Mouse (Mus musculus) v-Abl transformed pro-B cells (cell line): Measurements from ENCODE around the gene Gcnt4.
"Not testable (repeated sequence)": the region's sequence is repeated elsewhere in the genome, so short reads cannot be mapped to it uniquely, and the experiment has no call there.

Source experiments
- in situ Hi-C, 2 experiments: fragments of 400-800 bp; cut with MboI; formaldehyde crosslinking; loops; one replicate each; pipeline ENCODE4 v1.15.1; 2025; ENCODE audit not compliant: unreplicated experiment in 2 of 2

The Gcnt4 gene

DNA sequence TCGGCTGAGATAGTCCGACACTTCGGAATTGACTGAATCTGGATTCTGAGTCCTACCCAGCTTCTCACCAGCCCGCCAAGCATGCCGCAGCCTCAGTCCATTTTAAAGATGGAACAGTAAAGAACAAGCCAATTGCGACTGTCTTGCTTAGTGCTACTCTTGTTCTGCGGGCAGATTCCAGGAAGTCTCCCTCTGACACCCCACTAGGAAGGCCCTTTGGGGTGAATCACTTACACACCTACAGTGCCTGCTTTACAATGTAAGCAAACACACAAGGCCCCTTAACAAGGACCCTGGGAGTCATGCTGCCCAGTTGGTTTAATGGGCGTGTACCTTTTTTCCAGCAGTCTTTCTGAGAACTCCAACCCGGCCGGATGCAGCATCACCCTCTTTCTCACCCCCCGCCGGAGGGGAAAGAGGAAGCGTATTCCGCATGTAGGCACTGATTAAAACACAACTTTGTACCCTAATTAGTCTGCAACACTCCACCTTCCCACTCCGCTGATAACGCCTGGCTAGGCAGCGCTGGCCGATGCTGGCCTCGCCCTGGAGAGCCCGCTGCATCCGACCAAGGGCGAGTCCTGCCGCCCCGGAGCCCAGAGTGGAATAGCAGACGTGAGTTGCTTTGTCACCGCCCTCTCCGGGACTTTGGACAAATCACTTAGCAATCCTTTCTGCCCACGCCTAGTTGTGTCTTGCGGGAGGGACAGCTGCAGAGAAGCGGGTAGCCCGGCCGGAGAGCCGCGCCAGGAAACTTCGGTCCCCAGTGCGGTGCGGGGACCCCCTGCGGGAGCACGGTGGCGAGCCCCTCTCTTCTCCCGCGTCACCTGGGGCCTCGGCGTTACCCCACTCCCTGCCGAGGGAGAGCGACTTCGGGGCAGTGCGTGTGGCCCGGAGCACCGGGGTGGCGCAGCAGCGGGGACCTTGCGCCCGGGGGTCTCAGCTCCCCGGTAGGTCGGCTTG, at the start of gene Gcnt4:
TSS of gene Gcnt4 (plus strand) at position 691 of the 963 bp plus-strand sequence.
- in situ Hi-C loops, result no loop called here

DNA sequence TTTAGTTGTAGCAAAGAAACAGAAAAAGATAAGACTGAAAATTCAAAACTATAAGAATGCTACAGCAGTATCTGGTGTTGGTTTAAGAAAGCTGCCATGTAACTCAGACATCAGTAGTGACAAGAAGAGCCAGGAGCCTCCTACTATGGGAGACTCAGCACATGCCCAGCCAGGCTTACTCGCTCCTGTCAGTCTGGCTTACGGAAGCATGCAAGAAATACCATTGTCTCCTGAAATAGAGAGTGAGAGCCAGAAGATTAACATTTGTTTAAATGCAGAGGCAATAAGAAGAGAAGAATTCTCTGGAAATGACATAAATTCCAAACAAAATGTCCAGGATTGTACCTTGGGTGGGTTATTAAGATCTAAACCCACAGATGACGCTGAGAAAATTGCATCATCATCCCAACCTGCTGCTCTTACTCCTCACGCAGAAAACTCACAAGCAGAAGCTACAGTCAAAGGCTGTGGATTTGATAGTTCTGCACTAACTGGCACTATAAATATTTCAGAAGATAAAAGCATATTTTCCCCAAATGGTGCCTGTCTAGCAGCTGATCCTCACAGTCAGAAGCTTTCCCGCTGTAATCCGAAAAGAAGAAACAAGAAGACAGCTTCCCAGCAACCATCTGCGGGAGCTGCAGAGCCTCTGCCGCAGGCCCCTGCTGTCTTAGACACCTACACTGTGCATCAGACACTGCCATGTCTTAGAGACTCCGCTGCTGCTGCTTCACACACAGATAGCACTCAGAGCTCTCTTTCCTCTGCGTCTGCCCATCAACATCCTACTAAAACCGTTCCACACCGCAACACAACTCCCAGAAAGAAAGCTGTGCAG, 46.0 kb upstream of the Gcnt4 start:
- in situ Hi-C loops, result no loop called here

DNA sequence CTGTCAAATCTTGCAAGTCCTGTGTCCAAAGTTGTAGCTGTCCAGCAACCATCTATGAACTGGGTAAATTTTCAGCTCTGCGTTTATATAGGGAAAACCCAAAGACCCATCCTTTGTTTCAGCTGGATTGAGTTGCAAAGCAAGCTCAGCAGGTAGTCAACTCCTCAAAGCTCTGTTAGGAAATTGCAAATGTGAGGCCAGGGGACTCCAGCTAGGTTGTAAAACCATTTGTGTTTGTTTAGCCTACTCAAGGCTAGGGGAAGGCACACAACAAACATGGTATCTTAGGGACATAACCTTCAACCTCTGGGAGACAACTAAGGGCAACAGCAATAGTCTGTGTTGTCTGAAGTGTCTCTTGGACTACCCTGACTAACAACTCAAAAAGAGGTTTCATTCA, 40.0 kb upstream of the Gcnt4 start:
- in situ Hi-C loops, result no loop called here

- in situ Hi-C loops, result no loop called here
Measured at GRCm38 (mm10) chr13:96889985-96890384, 34.5 kb upstream of the Gcnt4 start.

GRCm38 (mm10) chr13:96895144-96895543, 29.3 kb upstream of the Gcnt4 start:
- in situ Hi-C loops, result no loop called here

GRCm38 (mm10) chr13:96906717-96907116, 17.8 kb upstream of the Gcnt4 start:
- in situ Hi-C loops, result no loop called here

- in situ Hi-C loops, result no loop called here
Measured at GRCm38 (mm10) chr13:96911202-96911601, 13.3 kb upstream of the Gcnt4 start.

GRCm38 (mm10) chr13:96923134-96923533, 1.4 kb upstream of the Gcnt4 start:
- in situ Hi-C loops, result not testable (repeated sequence)

- in situ Hi-C loops, result no loop called here
Measured at GRCm38 (mm10) chr13:96924985-96925745, 676 bp downstream of the Gcnt4 start.

DNA sequence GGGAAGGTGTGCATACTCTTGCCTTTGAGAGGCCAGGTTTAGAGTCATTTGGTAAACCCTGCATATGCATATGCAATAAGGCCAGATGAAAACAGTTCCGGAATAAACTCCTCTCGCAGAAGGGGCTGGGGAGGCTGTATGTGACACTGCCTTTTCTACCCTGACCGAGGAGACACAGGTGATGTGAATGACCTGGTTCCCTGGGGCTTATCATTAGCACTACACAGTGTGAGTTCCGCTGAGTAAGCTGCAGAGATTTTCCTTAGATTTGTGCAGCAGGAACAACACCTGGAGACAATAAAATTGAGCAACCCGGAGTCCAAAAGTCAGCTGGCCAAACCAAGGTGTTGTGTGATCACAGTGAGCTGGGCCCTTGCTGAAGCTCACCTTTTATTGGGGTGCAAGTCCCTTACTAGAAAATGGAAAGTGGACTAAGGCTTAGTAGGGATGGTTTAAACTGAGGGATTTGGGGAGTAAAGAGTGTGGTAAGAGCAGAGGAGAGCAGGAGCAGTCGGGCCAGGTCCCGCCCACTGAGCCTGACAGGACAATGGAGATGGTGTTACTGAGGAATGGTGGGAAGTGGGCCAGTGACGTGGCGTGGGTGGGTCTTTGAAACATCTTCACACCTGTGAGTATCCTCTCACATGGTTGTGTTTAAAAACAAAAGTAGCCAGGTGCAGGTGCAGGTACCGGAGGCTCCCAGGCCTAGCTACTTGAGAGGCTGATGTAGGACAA, 1.7 kb downstream of the Gcnt4 start:
- in situ Hi-C loops, result no loop called here

- in situ Hi-C loops, result no loop called here
Measured at GRCm38 (mm10) chr13:96927781-96928180, 3.3 kb downstream of the Gcnt4 start.

DNA sequence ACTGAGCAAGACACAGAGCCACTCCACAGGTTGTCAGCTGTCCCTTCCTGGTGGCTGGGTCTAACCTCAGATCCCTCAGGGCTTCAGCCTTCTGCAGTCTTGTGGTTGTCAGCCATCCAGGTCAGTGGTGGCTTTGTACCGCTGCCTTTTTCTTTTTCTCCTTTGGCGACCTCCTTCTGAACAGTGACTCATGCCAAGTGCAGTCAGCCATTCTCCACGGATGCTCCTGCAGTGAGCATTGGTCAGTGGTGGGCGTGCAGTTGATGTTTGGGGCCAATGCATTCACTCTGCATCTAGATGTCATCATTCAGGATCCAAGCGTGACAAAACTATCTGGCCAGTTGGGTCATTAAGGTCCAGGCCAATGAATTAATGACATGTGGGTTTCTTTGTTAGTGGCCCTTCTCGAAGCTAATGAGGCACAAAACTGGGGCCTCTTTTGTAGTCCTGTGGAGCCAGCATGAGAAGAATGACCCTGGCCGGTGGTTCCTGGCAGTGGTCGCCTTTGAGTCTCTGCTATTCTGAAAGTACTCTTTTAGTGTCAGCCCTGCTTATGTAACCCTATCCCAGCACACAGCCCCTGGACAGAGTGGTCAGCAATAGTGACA, 4.0 kb downstream of the Gcnt4 start:
- in situ Hi-C loops, result no loop called here

- in situ Hi-C loops, result no loop called here
Measured at GRCm38 (mm10) chr13:96932745-96933144, 8.3 kb downstream of the Gcnt4 start.

DNA sequence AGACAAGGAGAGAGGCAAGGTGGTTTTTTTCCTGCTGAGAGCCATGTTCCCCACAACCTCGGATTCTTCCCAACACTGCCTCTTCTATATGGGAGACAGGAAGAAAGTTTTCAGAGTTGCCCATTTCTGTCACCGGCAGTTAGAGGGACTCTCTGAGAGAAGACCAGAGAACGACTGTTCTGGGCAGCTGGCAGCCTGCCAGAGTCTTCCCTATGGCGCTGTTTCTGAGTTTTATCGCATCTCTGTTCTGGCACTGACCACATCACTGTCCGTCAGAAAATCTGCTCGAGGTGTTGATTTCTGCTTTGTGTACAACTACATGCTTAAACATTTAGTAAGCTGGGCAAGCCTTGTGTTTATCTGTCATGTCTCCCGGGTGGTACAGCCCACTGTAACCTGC, 8.9 kb downstream of the Gcnt4 start:
- in situ Hi-C loops, result no loop called here

- in situ Hi-C loops, result no loop called here
Measured at GRCm38 (mm10) chr13:96936173-96936777, 11.8 kb downstream of the Gcnt4 start.

DNA sequence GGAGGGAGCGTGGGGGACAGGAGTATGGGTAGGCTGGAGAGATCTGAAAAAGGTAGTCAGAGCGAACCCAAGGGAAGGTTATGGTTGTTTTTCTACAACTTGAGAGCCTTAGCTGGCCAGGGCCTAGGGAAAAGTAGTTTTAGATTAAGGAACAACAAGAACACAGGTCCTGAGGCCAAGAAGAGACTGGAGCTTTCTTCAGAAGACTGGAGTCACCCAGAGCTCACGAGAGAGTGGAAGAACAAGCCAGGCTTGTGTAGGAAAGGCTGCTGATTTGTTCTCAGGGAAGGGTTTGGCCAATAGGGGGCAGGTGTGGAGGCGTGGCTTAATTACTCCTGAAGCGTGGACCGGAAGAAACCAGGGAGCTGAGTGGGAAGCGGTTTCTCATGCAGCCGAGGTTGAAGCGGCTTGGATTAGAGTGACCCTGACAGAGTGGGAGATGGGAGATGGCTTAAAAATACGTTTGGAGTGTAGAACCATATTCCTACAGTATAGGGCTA, 12.6 kb downstream of the Gcnt4 start:
- in situ Hi-C loops, result no loop called here

DNA sequence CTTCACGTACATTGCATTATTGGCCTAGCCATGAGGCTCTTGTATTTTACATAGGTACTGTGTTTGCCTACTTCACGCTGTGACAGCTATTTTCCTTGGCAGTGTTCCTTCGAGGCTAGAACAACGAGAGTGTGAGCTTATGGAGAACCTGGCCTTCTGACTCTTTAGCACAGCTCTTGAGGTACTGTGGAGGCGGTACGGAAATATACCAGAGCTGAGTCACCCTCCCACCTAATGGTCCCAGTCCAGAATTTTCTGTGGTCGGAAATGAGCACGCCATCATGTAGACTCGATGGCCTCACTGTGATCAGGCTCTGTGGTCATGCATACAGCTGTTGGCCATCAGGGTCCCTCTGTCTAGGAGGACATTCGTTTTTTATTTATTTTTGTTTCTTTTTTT, 15.2 kb downstream of the Gcnt4 start:
- in situ Hi-C loops, result no loop called here

- in situ Hi-C loops, result not testable (repeated sequence)
Measured at GRCm38 (mm10) chr13:96941481-96941880, 17.0 kb downstream of the Gcnt4 start.

GRCm38 (mm10) chr13:96943571-96943970, 19.1 kb downstream of the Gcnt4 start:
- in situ Hi-C loops, result no loop called here
